Mouse (Mus musculus): ENCODE results near the gene S1pr2. TPM values are rescaled to one million over a fixed set of nuclear protein-coding genes. Genes with fewer than 3 reads are reported as not detected.
"Not testable (repeated sequence)": the region's sequence is repeated elsewhere in the genome, so short reads cannot be mapped to it uniquely, and the experiment has no call there.

Gene S1pr2
- polyA plus RNA-seq, 1 experiment: 4.0 TPM

- peaks cover 23% of the 10 kb centered on the region for H3K36me3 ChIP-seq (replicated peaks; ENCODE audit: low read length)
- H3K4me1 ChIP-seq: peaks cover 34% of the 10 kb centered on the region
- H3K27me3 ChIP-seq (replicated peaks): no peaks in the 10 kb centered on the region
- H3K9me3 ChIP-seq: no peaks in the 10 kb centered on the region
- peak overlapping the region; percentile 35 for H3K4me3 ChIP-seq (replicated peaks)
- TF ChIP-seq FLI1 (IDR thresholded peaks at IDR 0.05; ENCODE audit: low read length) (no peak), GATA1 (IDR thresholded peaks at IDR 0.05; ENCODE audit: borderline replicate concordance, low read length) (no peak)
These were observed 25.1 kb upstream of the S1pr2 start for GRCm38 (mm10) chr9:21001651-21002200.

GRCm38 (mm10) chr9:21000811-21001210 is 24.2 kb upstream of the S1pr2 start:
- Histone ChIP-seq H3K9me3 (no peaks in the 10 kb centered on the region), H3K27me3 (replicated peaks) (no peaks in the 10 kb centered on the region), H3K4me3 (replicated peaks) (no peak overlapping the region), H3K36me3 (replicated peaks; ENCODE audit: low read length) (peaks cover 15% of the 10 kb centered on the region), H3K4me1 (peaks cover 38% of the 10 kb centered on the region)
- no peak for TF ChIP-seq FLI1 (IDR thresholded peaks at IDR 0.05; ENCODE audit: low read length)
- TF ChIP-seq GATA1 (IDR thresholded peaks at IDR 0.05; ENCODE audit: borderline replicate concordance, low read length): no peak

DNA sequence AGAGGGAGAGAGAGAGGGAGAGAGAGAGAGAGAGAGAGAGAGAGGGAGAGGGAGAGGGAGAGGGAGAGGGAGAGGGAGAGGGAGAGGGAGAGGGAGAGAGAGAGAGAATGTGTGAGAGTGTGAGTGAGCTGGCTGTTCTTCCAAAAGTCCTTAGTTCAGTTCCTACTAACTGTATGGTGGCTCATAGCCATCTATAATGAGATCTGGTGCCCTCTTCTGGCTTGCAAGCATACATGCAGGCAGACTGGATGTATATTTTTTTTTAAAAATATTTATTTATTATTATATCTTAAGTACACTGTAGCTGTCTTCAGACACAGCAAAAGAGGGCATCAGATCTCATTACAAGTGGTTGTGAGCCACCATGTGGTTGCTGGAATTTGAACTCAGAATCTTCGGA is 21.8 kb upstream of the S1pr2 start:
- peaks cover 33% of the 10 kb centered on the region for H3K4me1 ChIP-seq
- not testable (repeated sequence) for H3K4me3 ChIP-seq (replicated peaks); H3K27me3 ChIP-seq (replicated peaks); H3K9me3 ChIP-seq; H3K36me3 ChIP-seq (replicated peaks; ENCODE audit: low read length)

DNA sequence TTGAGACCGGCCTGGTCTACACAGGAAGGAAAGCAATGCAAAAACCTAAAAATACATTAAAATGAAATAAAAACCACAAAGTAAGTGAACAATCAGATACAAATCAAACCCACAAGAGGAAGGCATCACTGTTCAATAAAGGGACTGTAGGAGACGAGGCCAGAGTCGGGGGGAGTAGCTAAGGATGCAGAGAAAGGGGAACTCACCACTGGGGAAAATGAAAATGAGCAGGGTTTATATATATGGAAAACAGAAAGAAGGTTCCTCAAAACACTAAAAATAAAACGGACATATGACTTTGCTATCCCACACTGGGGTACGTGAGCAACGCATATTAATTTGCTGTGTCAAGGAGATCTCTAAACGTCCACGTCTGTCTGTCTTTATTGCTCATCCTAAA is 20.5 kb upstream of the S1pr2 start:
- TF ChIP-seq FLI1 (IDR thresholded peaks at IDR 0.05; ENCODE audit: low read length) (no peak), GATA1 (IDR thresholded peaks at IDR 0.05; ENCODE audit: borderline replicate concordance, low read length) (no peak)
- Histone ChIP-seq H3K27me3 (replicated peaks) (no peaks in the 10 kb centered on the region), H3K9me3 (no peaks in the 10 kb centered on the region), H3K4me1 (peaks cover 27% of the 10 kb centered on the region), H3K36me3 (replicated peaks; ENCODE audit: low read length) (no peaks in the 10 kb centered on the region), H3K4me3 (replicated peaks) (no peak overlapping the region)

GRCm38 (mm10) chr9:20995069-20995468 is 18.5 kb upstream of the S1pr2 start:
- Histone ChIP-seq H3K27me3 (replicated peaks) (no peaks in the 10 kb centered on the region), H3K4me1 (peaks cover 24% of the 10 kb centered on the region), H3K9me3 (no peaks in the 10 kb centered on the region), H3K36me3 (replicated peaks; ENCODE audit: low read length) (no peaks in the 10 kb centered on the region), H3K4me3 (replicated peaks) (no peak overlapping the region)
- TF ChIP-seq FLI1 (IDR thresholded peaks at IDR 0.05; ENCODE audit: low read length) (no peak), GATA1 (IDR thresholded peaks at IDR 0.05; ENCODE audit: borderline replicate concordance, low read length) (no peak)

- Histone ChIP-seq H3K27me3 (replicated peaks) (no peaks in the 10 kb centered on the region), H3K4me1 (peaks cover 31% of the 10 kb centered on the region), H3K9me3 (no peaks in the 10 kb centered on the region), H3K36me3 (replicated peaks; ENCODE audit: low read length) (no peaks in the 10 kb centered on the region), H3K4me3 (replicated peaks) (no peak overlapping the region)
- no peak for TF ChIP-seq GATA1 (IDR thresholded peaks at IDR 0.05; ENCODE audit: borderline replicate concordance, low read length)
- no peak for TF ChIP-seq FLI1 (IDR thresholded peaks at IDR 0.05; ENCODE audit: low read length)
These were observed 16.8 kb upstream of the S1pr2 start for GRCm38 (mm10) chr9:20993165-20993898.

- H3K4me3 ChIP-seq (replicated peaks): no peak overlapping the region
- H3K27me3 ChIP-seq (replicated peaks): peaks cover 3% of the 10 kb centered on the region
These were observed 15.0 kb upstream of the S1pr2 start for GRCm38 (mm10) chr9:20991587-20991986.

GRCm38 (mm10) chr9:20990861-20991260 is 14.3 kb upstream of the S1pr2 start:
- Histone ChIP-seq H3K27me3 (replicated peaks) (peaks cover 3% of the 10 kb centered on the region), H3K9me3 (peaks cover 6% of the 10 kb centered on the region; the same call in 1 of the 2 replicates), H3K36me3 (replicated peaks; ENCODE audit: low read length) (no peaks in the 10 kb centered on the region), H3K4me1 (peaks cover 13% of the 10 kb centered on the region), H3K4me3 (replicated peaks) (no peak overlapping the region)
- TF ChIP-seq GATA1 (IDR thresholded peaks at IDR 0.05; ENCODE audit: borderline replicate concordance, low read length) (no peak), FLI1 (IDR thresholded peaks at IDR 0.05; ENCODE audit: low read length) (no peak)

More at GRCm38 (mm10) chr9:20991587-20991986, 15.0 kb upstream of the S1pr2 start:
- H3K36me3 ChIP-seq (replicated peaks; ENCODE audit: low read length): no peaks in the 10 kb centered on the region
- H3K9me3 ChIP-seq: no peaks in the 10 kb centered on the region
- no peak for TF ChIP-seq GATA1 (IDR thresholded peaks at IDR 0.05; ENCODE audit: borderline replicate concordance, low read length)
- no peak for TF ChIP-seq FLI1 (IDR thresholded peaks at IDR 0.05; ENCODE audit: low read length)
- H3K4me1 ChIP-seq: peaks cover 16% of the 10 kb centered on the region

GRCm38 (mm10) chr9:20987953-20988352 is 11.4 kb upstream of the S1pr2 start:
- peaks cover 3% of the 10 kb centered on the region for H3K27me3 ChIP-seq (replicated peaks)
- no peak overlapping the region for H3K4me3 ChIP-seq (replicated peaks)
- no peaks in the 10 kb centered on the region for H3K36me3 ChIP-seq (replicated peaks; ENCODE audit: low read length)
- TF ChIP-seq GATA1 (IDR thresholded peaks at IDR 0.05; ENCODE audit: borderline replicate concordance, low read length) (no peak), FLI1 (IDR thresholded peaks at IDR 0.05; ENCODE audit: low read length) (no peak)
- H3K9me3 ChIP-seq: peaks cover 6% of the 10 kb centered on the region; the same call in 1 of the 2 replicates
- peaks cover 23% of the 10 kb centered on the region for H3K4me1 ChIP-seq

DNA sequence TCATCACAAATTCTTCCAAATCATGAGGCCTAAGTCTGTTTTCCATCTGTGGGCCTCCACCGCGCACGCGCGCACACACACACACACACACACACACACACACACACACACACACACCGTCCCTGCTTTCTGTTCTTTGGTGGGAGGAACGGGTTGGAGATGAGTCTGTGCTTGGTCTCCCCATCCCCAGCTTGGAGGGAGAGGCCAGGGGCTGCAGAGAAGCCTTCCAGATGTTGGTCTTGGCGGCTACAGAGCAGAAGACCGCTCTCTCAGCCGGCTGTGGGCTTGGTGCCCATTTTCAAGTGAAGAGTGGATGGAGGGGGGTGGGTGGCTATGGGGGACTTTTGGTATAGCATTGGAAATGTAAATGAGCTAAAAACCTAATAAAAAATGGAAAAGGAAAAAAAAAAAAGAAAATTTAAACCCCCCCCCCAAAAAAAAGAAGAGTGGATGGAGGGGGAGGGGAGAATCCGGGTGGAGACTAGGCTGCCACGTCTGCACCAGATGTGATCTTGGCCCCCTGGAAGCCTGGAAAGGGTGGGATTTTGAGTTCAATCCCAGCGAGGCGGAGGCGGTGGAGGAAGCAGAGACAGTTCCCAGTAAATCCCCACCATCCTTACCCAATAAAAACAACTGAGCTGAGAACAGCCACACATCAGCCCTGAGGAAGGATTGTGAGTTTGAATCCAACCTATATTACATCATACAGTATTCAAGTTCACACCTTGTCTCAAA is 10.5 kb upstream of the S1pr2 start:
- Histone ChIP-seq H3K4me3 (replicated peaks) (no peak overlapping the region), H3K27me3 (replicated peaks) (peaks cover 3% of the 10 kb centered on the region), H3K9me3 (peaks cover 6% of the 10 kb centered on the region; the same call in 1 of the 2 replicates), H3K4me1 (peaks cover 29% of the 10 kb centered on the region), H3K36me3 (replicated peaks; ENCODE audit: low read length) (no peaks in the 10 kb centered on the region)
- TF ChIP-seq FLI1 (IDR thresholded peaks at IDR 0.05; ENCODE audit: low read length) (no peak), GATA1 (IDR thresholded peaks at IDR 0.05; ENCODE audit: borderline replicate concordance, low read length) (no peak)

All from megakaryocyte, embryonic 14.5 days (primary cell).